Mouse (Mus musculus) MEL (cell line): ENCODE measurements around the gene Itgb6. TPM values are rescaled to one million over a fixed set of nuclear protein-coding genes. Genes with fewer than 3 reads are reported as not detected.

Experiments used
- DNase-seq: peaks from one replicate; pipeline ENCODE4 v3.0.0; 2011; ENCODE audit warnings: low read depth, low spot score
- H3K27ac ChIP-seq: 2 replicates; pipeline ENCODE4 v1.5.1; 2012; ENCODE audit warnings: low read depth, mild to moderate bottlenecking, control low read depth, low read length, moderate library complexity; ENCODE audit not compliant: control insufficient read depth
- H3K27me3 ChIP-seq, 2 experiments: fragments of 150-350 bp in 1 of 2; sonication (generic) in 1 of 2; 2 replicates each; pipeline ENCODE4 v1.6.1; 2012; ENCODE audit warnings: low read length in 2 of 2, mild to moderate bottlenecking in 2 of 2, improper control_type of control experiment in 1 of 2, moderate library complexity in 1 of 2; ENCODE audit not compliant: insufficient read depth in 2 of 2, control insufficient read depth in 1 of 2
- H3K36me3 ChIP-seq, 2 experiments: 2 replicates each; pipeline ENCODE4 v1.6.1; 2012 to 2014; ENCODE audit warnings: low read length in 2 of 2, improper control_type of control experiment in 1 of 2, inconsistent platforms in 1 of 2, mild to moderate bottlenecking in 1 of 2; ENCODE audit not compliant: insufficient read depth in 2 of 2, control insufficient read depth in 1 of 2
- H3K4me1 ChIP-seq, 2 experiments: fragments of 150-350 bp in 1 of 2; sonication (generic) in 1 of 2; 2 replicates each; pipeline ENCODE4 v1.6.1; 2012; ENCODE audit warnings: low read length in 2 of 2, improper control_type of control experiment in 1 of 2, mild to moderate bottlenecking in 1 of 2; ENCODE audit not compliant: insufficient read depth in 2 of 2, control insufficient read depth in 1 of 2
- H3K4me3 ChIP-seq, 2 experiments: fragments of 150-350 bp in 1 of 2; sonication (generic) in 1 of 2; 2 replicates each; pipeline ENCODE4 v1.5.1; 2012; ENCODE audit warnings: low read depth in 2 of 2, low read length in 2 of 2, mild to moderate bottlenecking in 2 of 2, moderate library complexity in 2 of 2, control low read depth in 1 of 2, improper control_type of control experiment in 1 of 2; ENCODE audit not compliant: control insufficient read depth in 1 of 2, insufficient read depth in 1 of 2
- H3K79me2 ChIP-seq: 2 replicates; pipeline ENCODE4 v1.6.1; 2012; ENCODE audit warnings: mild to moderate bottlenecking, low read length, moderate library complexity; ENCODE audit not compliant: control insufficient read depth, poor library complexity, insufficient read depth
- H3K9ac ChIP-seq: 2 replicates; pipeline ENCODE4 v1.6.1; 2012; ENCODE audit warnings: low read depth, mild to moderate bottlenecking, control low read depth, low read length, moderate library complexity; ENCODE audit not compliant: control insufficient read depth, poor library complexity, severe bottlenecking
- H3K9me3 ChIP-seq: fragments of 150-350 bp; sonication (generic); replicated peaks from 2 replicates; pipeline ENCODE4 v1.6.1; 2012; ENCODE audit warnings: mild to moderate bottlenecking, low read length, improper control_type of control experiment, moderate library complexity; ENCODE audit not compliant: insufficient read depth
- CHD2 ChIP-seq: IDR thresholded peaks from 2 replicates; pipeline ENCODE4 v1.6.1; 2011; ENCODE audit warnings: low read length, improper control_type of control experiment
- E2F4 ChIP-seq: IDR thresholded peaks from 2 replicates; pipeline ENCODE4 v1.6.1; 2011; ENCODE audit warnings: low read depth, low read length, improper control_type of control experiment, borderline replicate concordance
- ELF1 ChIP-seq: IDR thresholded peaks from 2 replicates; pipeline ENCODE4 v1.6.1; 2014; ENCODE audit warnings: low read depth, mild to moderate bottlenecking, inconsistent platforms, low read length, improper control_type of control experiment, moderate library complexity
- ETS1 ChIP-seq: IDR thresholded peaks from 2 replicates; pipeline ENCODE4 v1.6.1; 2012; ENCODE audit warnings: low read depth, mild to moderate bottlenecking, inconsistent platforms, low read length, improper control_type of control experiment, moderate library complexity
- GABPA ChIP-seq: IDR thresholded peaks from 2 replicates; pipeline ENCODE4 v1.6.1; 2012; ENCODE audit warnings: low read depth, mild to moderate bottlenecking, inconsistent platforms, low read length, improper control_type of control experiment, moderate library complexity
- GATA1 ChIP-seq: IDR thresholded peaks from 2 replicates; pipeline ENCODE4 v1.6.1; 2011; ENCODE audit warnings: low read depth, low read length, improper control_type of control experiment
- KAT2A ChIP-seq: conservative IDR thresholded peaks from 2 replicates; pipeline ENCODE4 v1.6.1; 2012; ENCODE audit warnings: low read depth, low read length, improper control_type of control experiment, inconsistent platforms
- MAX ChIP-seq: IDR thresholded peaks from 2 replicates; pipeline ENCODE4 v1.6.1; 2011; ENCODE audit warnings: low read length, improper control_type of control experiment
- MAZ ChIP-seq: IDR thresholded peaks from 2 replicates; pipeline ENCODE4 v1.6.1; 2012; ENCODE audit warnings: low read depth, mild to moderate bottlenecking, inconsistent platforms, low read length, improper control_type of control experiment
- MEF2A ChIP-seq: IDR thresholded peaks from 2 replicates; pipeline ENCODE4 v1.6.1; 2014; ENCODE audit warnings: low read depth, mild to moderate bottlenecking, inconsistent platforms, low read length, improper control_type of control experiment; ENCODE audit not compliant: poor library complexity, insufficient replicate concordance, severe bottlenecking; ENCODE audit errors: extremely low read depth
- MXI1 ChIP-seq: IDR thresholded peaks from 2 replicates; pipeline ENCODE4 v1.6.1; 2011; ENCODE audit warnings: mild to moderate bottlenecking, low read depth, low read length, improper control_type of control experiment
- MYB ChIP-seq: IDR thresholded peaks from 2 replicates; pipeline ENCODE4 v1.6.1; 2011; ENCODE audit warnings: mild to moderate bottlenecking, low read depth, low read length, improper control_type of control experiment
- NELFE ChIP-seq: IDR thresholded peaks from 2 replicates; pipeline ENCODE4 v1.6.1; 2011; ENCODE audit warnings: low read depth, low read length, improper control_type of control experiment
- POLR2A ChIP-seq, 2 experiments: IDR thresholded peaks; 2 replicates each; pipeline ENCODE4 v1.6.1; 2011 to 2012; ENCODE audit warnings: low read length in 2 of 2, mild to moderate bottlenecking in 2 of 2, control low read depth in 1 of 2, improper control_type of control experiment in 1 of 2, low read depth in 1 of 2, moderate library complexity in 1 of 2; ENCODE audit not compliant: control insufficient read depth in 1 of 2, insufficient read depth in 1 of 2, poor library complexity in 1 of 2
- POLR2AphosphoS2 ChIP-seq: IDR thresholded peaks from 2 replicates; pipeline ENCODE4 v1.6.1; 2011; ENCODE audit warnings: low read length, improper control_type of control experiment
- POLR2AphosphoS5 ChIP-seq: IDR thresholded peaks from 2 replicates; pipeline ENCODE4 v1.6.1; 2012; ENCODE audit warnings: low read depth, borderline replicate concordance, mild to moderate bottlenecking, inconsistent platforms, low read length, moderate library complexity, mixed read lengths
- RAD21 ChIP-seq: IDR thresholded peaks from 2 replicates; pipeline ENCODE4 v1.6.1; 2011; ENCODE audit warnings: mild to moderate bottlenecking, low read depth, low read length, improper control_type of control experiment
- RCOR1 ChIP-seq: IDR thresholded peaks from 2 replicates; pipeline ENCODE4 v1.6.1; 2012; ENCODE audit warnings: low read depth, mild to moderate bottlenecking, inconsistent platforms, low read length, improper control_type of control experiment
- SIN3A ChIP-seq: IDR thresholded peaks from 2 replicates; pipeline ENCODE4 v1.6.1; 2012; ENCODE audit warnings: low read length, improper control_type of control experiment, inconsistent platforms
- SMC3 ChIP-seq: IDR thresholded peaks from 2 replicates; pipeline ENCODE4 v1.6.1; 2011; ENCODE audit warnings: low read depth, low read length, improper control_type of control experiment
- TAL1 ChIP-seq: IDR thresholded peaks from 2 replicates; pipeline ENCODE4 v1.6.1; 2012; ENCODE audit warnings: mild to moderate bottlenecking, inconsistent platforms, low read length, moderate library complexity, mixed read lengths
- TBP ChIP-seq: IDR thresholded peaks from 2 replicates; pipeline ENCODE4 v1.8.0; 2011; ENCODE audit warnings: low read depth, low read length, improper control_type of control experiment
- TCF12 ChIP-seq: IDR thresholded peaks from 2 replicates; pipeline ENCODE4 v1.6.1; 2014; ENCODE audit warnings: low read depth, mild to moderate bottlenecking, inconsistent platforms, low read length, improper control_type of control experiment, moderate library complexity
- USF2 ChIP-seq, 2 experiments: IDR thresholded peaks; 2 replicates each; pipeline ENCODE4 v1.6.1; 2011 to 2012; ENCODE audit warnings: improper control_type of control experiment in 2 of 2, low read length in 2 of 2, borderline replicate concordance in 1 of 2, inconsistent platforms in 1 of 2, low read depth in 1 of 2, mild to moderate bottlenecking in 1 of 2; ENCODE audit not compliant: insufficient read depth in 1 of 2
- ZC3H11A ChIP-seq: IDR thresholded peaks from 2 replicates; pipeline ENCODE4 v1.6.1; 2012; ENCODE audit warnings: low read depth, mild to moderate bottlenecking, inconsistent platforms, low read length, improper control_type of control experiment
- ZKSCAN1 ChIP-seq: IDR thresholded peaks from 2 replicates; pipeline ENCODE4 v1.6.1; 2012; ENCODE audit warnings: low read depth, mild to moderate bottlenecking, inconsistent platforms, low read length, improper control_type of control experiment, moderate library complexity
- ZMIZ1 ChIP-seq: IDR thresholded peaks from 2 replicates; pipeline ENCODE4 v1.6.1; 2012; ENCODE audit warnings: low read depth, mild to moderate bottlenecking, inconsistent platforms, low read length, improper control_type of control experiment, moderate library complexity
- polyA plus RNA-seq, 2 experiments: library from polyadenylated mRNA; stranded (reverse) in 1 of 2; unstranded in 1 of 2; fragments of >175 nt in 1 of 2; fragments of >200 nt in 1 of 2; gene quantifications; 2 replicates each; pipeline versions ENCODE4 v1.2.1 to v1.2.4; 2012; ENCODE audit warnings: low replicate concordance in 2 of 2, low read depth in 1 of 2; ENCODE audit not compliant: insufficient read length in 2 of 2, insufficient read depth in 1 of 2, missing spikeins in 1 of 2
- total RNA-seq: library from RNA; depleted of rRNA; stranded (reverse); fragments of 300-350 nt; gene quantifications from 2 replicates; pipeline ENCODE4 v1.2.3, GENCODE M21; 2012

Itgb6 gene
- total and polyA plus RNA-seq, 3 experiments = not detected

GRCm38 (mm10) chr2:60611622-60612021, 110.8 kb downstream of the Itgb6 start:
- TF ChIP-seq KAT2A = no peak
- no peak for TF ChIP-seq MYB
- TF ChIP-seq CHD2 = no peak
- TF ChIP-seq SIN3A = no peak
- no peak for TF ChIP-seq MXI1
- no peak for TF ChIP-seq ZC3H11A
- TF ChIP-seq POLR2A (IDR thresholded peaks at IDR 0.05; ENCODE audit: control insufficient read depth in 1 of 2, insufficient read depth in 1 of 2, low read depth in 1 of 2, low read length in 2 of 2, poor library complexity in 1 of 2) = no peak
- no peak for TF ChIP-seq GATA1
- TF ChIP-seq TCF12 = no peak
- no peak for TF ChIP-seq ETS1
- no peak for TF ChIP-seq NELFE
- no peak for TF ChIP-seq MAZ
- no peak for TF ChIP-seq GABPA
- no peak for TF ChIP-seq MEF2A
- TF ChIP-seq TBP = no peak
- no peak for TF ChIP-seq E2F4

GRCm38 (mm10) chr2:60609436-60610199, 112.8 kb downstream of the Itgb6 start:
- Histone ChIP-seq H3K9ac (no peak overlapping the region), H3K27me3 (no peaks in the 10 kb centered on the region; a peak in 1 of 4 replicates), H3K36me3 (no peaks in the 10 kb centered on the region), H3K79me2 (no peaks in the 10 kb centered on the region), H3K9me3 (no peaks in the 10 kb centered on the region), H3K27ac (no peak overlapping the region), H3K4me3 (no peak overlapping the region), H3K4me1 (no peaks in the 10 kb centered on the region)
- TF ChIP-seq TAL1 (no peak), USF2 (IDR thresholded peaks at IDR 0.05; ENCODE audit: borderline replicate concordance in 1 of 2, insufficient read depth in 1 of 2, low read depth in 1 of 2, low read length in 2 of 2) (no peak), CHD2 (no peak), POLR2AphosphoS2 (no peak), POLR2AphosphoS5 (no peak), MYB (no peak), SIN3A (no peak), SMC3 (no peak), MXI1 (no peak), ZMIZ1 (no peak), MAX (no peak), TCF12 (no peak), ZKSCAN1 (no peak), ELF1 (no peak), RAD21 (no peak), RCOR1 (no peak), MAZ (no peak)
- DNase-seq = no peak

More at GRCm38 (mm10) chr2:60611622-60612021, 110.8 kb downstream of the Itgb6 start:
- H3K9me3 ChIP-seq = no peaks in the 10 kb centered on the region
- H3K4me3 ChIP-seq = no peak overlapping the region
- no peaks in the 10 kb centered on the region for H3K79me2 ChIP-seq
- H3K9ac ChIP-seq = no peak overlapping the region
- no peak for DNase-seq
- no peaks in the 10 kb centered on the region for H3K4me1 ChIP-seq
- no peak overlapping the region for H3K27ac ChIP-seq
- no peaks in the 10 kb centered on the region; a peak in 1 of 4 replicates for H3K27me3 ChIP-seq
- H3K36me3 ChIP-seq = no peaks in the 10 kb centered on the region
